Mouse (Mus musculus) lung, adult 2 months (tissue): Measurements from ENCODE around the gene Mon1a.

Source experiments
- CTCF ChIP-seq: fragments of 200-500 bp; IDR thresholded peaks from 2 replicates; pipeline ENCODE4 v1.5.1; 2011; ENCODE audit warnings: mild to moderate bottlenecking, low read length, control low read depth; ENCODE audit not compliant: insufficient read depth
- POLR2A ChIP-seq: fragments of 200-500 bp; IDR thresholded peaks from 2 replicates; pipeline ENCODE4 v1.6.1; 2011; ENCODE audit warnings: low read depth, mild to moderate bottlenecking, control low read depth, low read length, borderline replicate concordance; ENCODE audit errors: extremely low read depth

GRCm38 (mm10) chr9:107890260-107890659 lies 2.3 kb downstream of the Mon1a start:
- TF ChIP-seq POLR2A (no peak), CTCF (no peak)
